Comparison of ENCODE assay signal across 15 mouse cellular contexts in genomic region chr14:118491300-118491699, GRCm38 (mm10).
A peak's percentile ranks its signal among the peaks of the same experiment; 100 is the strongest.
DNase-seq lines count a peak whose midpoint lies in the region; ATAC-seq lines count a peak whose summit lies in the region.
"Had no signal": no experiment of that assay in that cellular context is flagged by ENCODE, and none has a peak within 500 bp of the region (broad histone marks: within the 10 kb centered on the region; RNA-seq: fewer than 3 reads in every experiment).

No protein-coding gene starts in this region.

- WGBS in kidney, embryonic 16.5 days: 38% methylated on average over 13 of the region's 13 CpGs
- WGBS in embryonic facial prominence, embryonic 13.5 days: 18% methylated on average over 13 of the region's 13 CpGs
- 23% methylated on average over 13 of the region's 13 CpGs for WGBS in hindbrain, embryonic 13.5 days
- 15% methylated on average over 13 of the region's 13 CpGs for WGBS in neural tube, embryonic 12.5 days

- peak; percentile 27; the same call in 1 of the 2 replicates for ATAC-seq in kidney, embryonic 16.5 days (ENCODE audit: low FRiP score, low TSS enrichment)
- ATAC-seq in embryonic facial prominence, embryonic 13.5 days (ENCODE audit: insufficient number of reproducible peaks, insufficient read depth, low FRiP score, low TSS enrichment, low read depth): no peak
- ATAC-seq in hindbrain, embryonic 13.5 days (ENCODE audit: low FRiP score): 0 out of 2 replicates have a peak, but pooled peaks have one; percentile 48
- peak; percentile 54 for ATAC-seq in neural tube, embryonic 12.5 days (ENCODE audit: low FRiP score, low read depth)
- ATAC-seq: Patski had no signal

- H3K27ac ChIP-seq in kidney, embryonic 16.5 days (ENCODE audit: low read length): no peak overlapping the region
- H3K27ac ChIP-seq in embryonic facial prominence, embryonic 13.5 days: no peak overlapping the region
- H3K27ac ChIP-seq in hindbrain, embryonic 13.5 days: no peak overlapping the region
- no peak overlapping the region for H3K27ac ChIP-seq in neural tube, embryonic 12.5 days

- H3K4me2 ChIP-seq in kidney, embryonic 16.5 days (replicated peaks; ENCODE audit: low read depth, low read length): no peak overlapping the region
- H3K4me2 ChIP-seq in embryonic facial prominence, embryonic 13.5 days: peak overlapping the region; percentile 27
- peak overlapping the region; percentile 40 for H3K4me2 ChIP-seq in hindbrain, embryonic 13.5 days
- peak overlapping the region; percentile 50 for H3K4me2 ChIP-seq in neural tube, embryonic 12.5 days (replicated peaks)

- H3K9me3 ChIP-seq in kidney, embryonic 16.5 days (ENCODE audit: low read length): no peaks in the 10 kb centered on the region
- no peaks in the 10 kb centered on the region for H3K9me3 ChIP-seq in embryonic facial prominence, embryonic 13.5 days
- no peaks in the 10 kb centered on the region for H3K9me3 ChIP-seq in hindbrain, embryonic 13.5 days
- H3K9me3 ChIP-seq in neural tube, embryonic 12.5 days: 0 out of 2 replicates have a peak, but pooled peaks cover 5% of the 10 kb centered on the region

- no peak overlapping the region for H3K4me3 ChIP-seq in kidney, embryonic 16.5 days (ENCODE audit: low read length)
- no peak overlapping the region for H3K4me3 ChIP-seq in embryonic facial prominence, embryonic 13.5 days
- H3K4me3 ChIP-seq in hindbrain, embryonic 13.5 days: no peak overlapping the region
- no peak overlapping the region for H3K4me3 ChIP-seq in neural tube, embryonic 12.5 days
- H3K4me3 ChIP-seq: myocyte had no signal

- no peaks in the 10 kb centered on the region for H3K4me1 ChIP-seq in kidney, embryonic 16.5 days (ENCODE audit: insufficient read depth, low read length)
- peaks cover 9% of the 10 kb centered on the region for H3K4me1 ChIP-seq in embryonic facial prominence, embryonic 13.5 days
- peaks cover 20% of the 10 kb centered on the region for H3K4me1 ChIP-seq in hindbrain, embryonic 13.5 days (replicated peaks)
- peaks cover 13% of the 10 kb centered on the region for H3K4me1 ChIP-seq in neural tube, embryonic 12.5 days

- no peaks in the 10 kb centered on the region for H3K27me3 ChIP-seq in kidney, embryonic 16.5 days (ENCODE audit: insufficient read depth, low read length)
- peaks cover 11% of the 10 kb centered on the region for H3K27me3 ChIP-seq in embryonic facial prominence, embryonic 13.5 days
- 0 out of 2 replicates have a peak, but pooled peaks cover 3% of the 10 kb centered on the region for H3K27me3 ChIP-seq in hindbrain, embryonic 13.5 days
- no peaks in the 10 kb centered on the region for H3K27me3 ChIP-seq in neural tube, embryonic 12.5 days (replicated peaks)
- H3K27me3 ChIP-seq: Patski had no signal

- H3K9ac ChIP-seq in kidney, embryonic 16.5 days (replicated peaks; ENCODE audit: low read length): no peak overlapping the region
- no peak overlapping the region for H3K9ac ChIP-seq in embryonic facial prominence, embryonic 13.5 days
- peak overlapping the region; percentile 24 for H3K9ac ChIP-seq in hindbrain, embryonic 13.5 days
- H3K9ac ChIP-seq in neural tube, embryonic 12.5 days: no peak overlapping the region

- no peaks in the 10 kb centered on the region; the same call in 1 of the 2 replicates for H3K36me3 ChIP-seq in kidney, embryonic 16.5 days (ENCODE audit: insufficient read depth, low read length)
- no peaks in the 10 kb centered on the region for H3K36me3 ChIP-seq in embryonic facial prominence, embryonic 13.5 days
- no peaks in the 10 kb centered on the region for H3K36me3 ChIP-seq in hindbrain, embryonic 13.5 days
- H3K36me3 ChIP-seq in neural tube, embryonic 12.5 days: no peaks in the 10 kb centered on the region

- no peak for DNase-seq in kidney, postnatal 14 days
- no peak for DNase-seq in frontal cortex, postnatal 25 days (ENCODE audit: low spot score in 2 of 2)
- no peak for DNase-seq in yolk sac, embryonic 10.5 days (ENCODE audit: low spot score)
- DNase-seq in adrenal gland, postnatal 14 days: no peak
- DNase-seq: adrenal gland, postnatal 10 days; cerebellum, adult 9-10 months; kidney, adult 9 months; lung, adult 2 months; right cerebral cortex, postnatal 25 days had no signal
